In the genomic region with DNA sequence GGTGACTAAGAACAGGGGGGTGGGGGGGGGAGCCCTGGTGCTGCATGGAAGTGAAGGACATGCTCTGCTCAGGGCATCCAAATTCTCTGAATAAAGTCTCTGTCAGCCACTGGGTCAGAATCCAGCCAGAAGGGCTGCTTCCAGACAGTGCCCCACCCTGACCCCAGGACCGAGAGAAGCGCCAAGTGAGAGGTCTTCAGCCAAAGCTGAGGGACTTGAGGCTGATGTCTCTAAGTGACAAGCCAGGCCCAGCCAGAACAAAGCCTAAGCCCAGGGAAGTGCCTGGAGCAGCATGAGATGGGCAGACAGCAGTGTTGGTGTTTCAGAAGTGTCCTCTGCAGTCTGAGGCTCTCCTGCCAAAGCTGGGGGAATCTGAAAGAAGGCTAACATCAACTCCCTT, we compare ENCODE assay signal across 19 mouse cellular contexts.
DNase-seq lines count a peak whose midpoint lies in the region; ATAC-seq and TF ChIP-seq lines count a peak whose summit lies in the region.
"Had no signal": no experiment of that assay in that cellular context is flagged by ENCODE, and none has a peak within 500 bp of the region (broad histone marks: within the 10 kb centered on the region; RNA-seq: fewer than 3 reads in every experiment).

No protein-coding gene starts in this region.

- no peaks in the 10 kb centered on the region for H3K9me3 ChIP-seq in forebrain, embryonic 10.5 days
- H3K9me3 ChIP-seq in forebrain, embryonic 11.5 days (ENCODE audit: control insufficient read depth, low read length) = no peaks in the 10 kb centered on the region
- H3K9me3 ChIP-seq in stomach, postnatal 0 days (ENCODE audit: control insufficient read depth, low read length) = no peaks in the 10 kb centered on the region
- H3K9me3 ChIP-seq: embryonic facial prominence, embryonic 15.5 days; forebrain, embryonic 13.5 days; heart, embryonic 12.5 days; hindbrain, embryonic 12.5 days; intestine, embryonic 15.5 days had no signal

- TF ChIP-seq POLR2A in cerebellum, adult 2 months (IDR thresholded peaks at IDR 0.05; ENCODE audit: borderline replicate concordance, insufficient read depth, low read length) = no peak

- H3K4me2 ChIP-seq in forebrain, embryonic 11.5 days (ENCODE audit: low read depth, low read length, severe bottlenecking) = no peak overlapping the region
- H3K4me2 ChIP-seq in stomach, postnatal 0 days (replicated peaks; ENCODE audit: low read depth) = no peak overlapping the region
- H3K4me2 ChIP-seq: embryonic facial prominence, embryonic 15.5 days; forebrain, embryonic 13.5 days; heart, embryonic 12.5 days; hindbrain, embryonic 12.5 days; intestine, embryonic 15.5 days had no signal

- intact Hi-C loops in left cerebral cortex, postnatal 4 days (cut with DNase I) = no loop called here
- intact Hi-C loops in left cerebral cortex, postnatal 36 days (cut with DNase I) = no loop called here

- H3K27ac ChIP-seq in cerebellum, adult 2 months (ENCODE audit: insufficient read depth, low read length) = no peak overlapping the region
- peak overlapping the region; percentile 63 for H3K27ac ChIP-seq in forebrain, embryonic 10.5 days
- no peak overlapping the region for H3K27ac ChIP-seq in forebrain, embryonic 11.5 days (ENCODE audit: low read depth, low read length)
- no peak overlapping the region for H3K27ac ChIP-seq in stomach, postnatal 0 days (replicated peaks)
- H3K27ac ChIP-seq: embryonic facial prominence, embryonic 15.5 days; forebrain, embryonic 13.5 days; gastrocnemius, adult 2 months; hindbrain, embryonic 12.5 days; intestine, embryonic 15.5 days had no signal

- H3K4me1 ChIP-seq in cerebellum, adult 2 months (ENCODE audit: control insufficient read depth, insufficient read depth, low read length) = peaks cover 37% of the 10 kb centered on the region
- H3K4me1 ChIP-seq in forebrain, embryonic 10.5 days = peaks cover 94% of the 10 kb centered on the region
- peaks cover 36% of the 10 kb centered on the region for H3K4me1 ChIP-seq in forebrain, embryonic 11.5 days (replicated peaks; ENCODE audit: control insufficient read depth, insufficient read depth, low read length)
- no peaks in the 10 kb centered on the region for H3K4me1 ChIP-seq in stomach, postnatal 0 days (replicated peaks; ENCODE audit: control insufficient read depth, insufficient read depth)
- H3K4me1 ChIP-seq: heart, embryonic 12.5 days; intestine, embryonic 15.5 days had no signal

- peak; percentile 26 to 46 for DNase-seq in cerebellum, adult 2 months
- no peak for DNase-seq in cerebellum, adult 8-10 months
- no peak for DNase-seq in forebrain, embryonic 10.5 days (ENCODE audit: extremely low spot score, low spot score)
- DNase-seq in forebrain, embryonic 11.5 days (ENCODE audit: low spot score) = no peak
- peak; percentile 50 for DNase-seq in left cerebral cortex, postnatal 4 days
- DNase-seq in left cerebral cortex, postnatal 36 days (ENCODE audit: low spot score in 2 of 2) = no peak
- peak; percentile 19 to 36 for DNase-seq in cerebellum, postnatal 25 days
- no peak for DNase-seq in stomach, postnatal 0 days (ENCODE audit: low spot score)
- DNase-seq: adrenal gland, postnatal 10 days; embryo, embryonic 11 days; gastrocnemius, adult 2 months; gastrocnemius, postnatal 25 days; kidney, adult 18-20 months had no signal

- H3K27me3 ChIP-seq in cerebellum, adult 2 months (ENCODE audit: control insufficient read depth, insufficient read depth, low read length) = no peaks in the 10 kb centered on the region
- H3K27me3 ChIP-seq in forebrain, embryonic 10.5 days (ENCODE audit: poor library complexity, severe bottlenecking) = peaks cover 56% of the 10 kb centered on the region
- no peaks in the 10 kb centered on the region for H3K27me3 ChIP-seq in forebrain, embryonic 11.5 days (ENCODE audit: control insufficient read depth, insufficient read depth, low read length)
- H3K27me3 ChIP-seq in stomach, postnatal 0 days (ENCODE audit: control insufficient read depth, insufficient read depth, low read length) = no peaks in the 10 kb centered on the region
- H3K27me3 ChIP-seq: forebrain, embryonic 13.5 days; intestine, embryonic 15.5 days had no signal

- no peak overlapping the region for H3K9ac ChIP-seq in forebrain, embryonic 11.5 days (ENCODE audit: low read length)
- no peak overlapping the region for H3K9ac ChIP-seq in stomach, postnatal 0 days (ENCODE audit: low read length)
- H3K9ac ChIP-seq: embryonic facial prominence, embryonic 15.5 days; forebrain, embryonic 13.5 days; heart, embryonic 12.5 days; hindbrain, embryonic 12.5 days; intestine, embryonic 15.5 days had no signal

- no peak for TF ChIP-seq EP300 in stomach, postnatal 0 days (optimal IDR thresholded peaks at IDR 0.05)

- no peak overlapping the region for H3K4me3 ChIP-seq in cerebellum, adult 2 months (replicated peaks; ENCODE audit: insufficient read depth, low read depth, low read length)
- H3K4me3 ChIP-seq in forebrain, embryonic 10.5 days = no peak overlapping the region
- H3K4me3 ChIP-seq in forebrain, embryonic 11.5 days (ENCODE audit: low read depth, low read length) = no peak overlapping the region
- no peak overlapping the region for H3K4me3 ChIP-seq in stomach, postnatal 0 days (ENCODE audit: low read depth, low read length)
- H3K4me3 ChIP-seq: embryonic facial prominence, embryonic 15.5 days; erythroblast, embryonic 14.5 days; forebrain, embryonic 13.5 days; gastrocnemius, adult 2 months; heart, embryonic 12.5 days; hindbrain, embryonic 12.5 days; intestine, embryonic 15.5 days had no signal

- no peak for ATAC-seq in forebrain, embryonic 11.5 days (replicated peaks; ENCODE audit: low FRiP score)
- no peak for ATAC-seq in stomach, postnatal 0 days (ENCODE audit: low FRiP score, low TSS enrichment)
- ATAC-seq: forebrain, embryonic 13.5 days; intestine, embryonic 15.5 days had no signal

- TF ChIP-seq CTCF in cerebellum, adult 2 months (IDR thresholded peaks at IDR 0.05; ENCODE audit: borderline replicate concordance, insufficient read depth, low read depth, low read length) = no peak
- no peak for TF ChIP-seq CTCF in stomach, postnatal 0 days (IDR thresholded peaks at IDR 0.05; ENCODE audit: low read depth)

- no peaks in the 10 kb centered on the region for H3K36me3 ChIP-seq in forebrain, embryonic 10.5 days (replicated peaks)
- H3K36me3 ChIP-seq in forebrain, embryonic 11.5 days (ENCODE audit: control insufficient read depth, insufficient read depth, low read length) = no peaks in the 10 kb centered on the region
- H3K36me3 ChIP-seq in stomach, postnatal 0 days (ENCODE audit: control insufficient read depth, insufficient read depth, low read length) = no peaks in the 10 kb centered on the region
- H3K36me3 ChIP-seq: embryonic facial prominence, embryonic 15.5 days; heart, embryonic 12.5 days; hindbrain, embryonic 12.5 days; intestine, embryonic 15.5 days had no signal

- 93% methylated on average over 2 of the region's 2 CpGs for WGBS in cerebellum, adult 2 months
- 57% methylated on average over 2 of the region's 2 CpGs for WGBS in forebrain, embryonic 10.5 days
- 60% methylated on average over 2 of the region's 2 CpGs for WGBS in forebrain, embryonic 11.5 days
- 74% methylated on average over 2 of the region's 2 CpGs for WGBS in stomach, postnatal 0 days

Comparison
In these comparisons a context has a peak if more than half of its experiments do, and no peak if none do; other contexts are left out.
1. DNase-seq: peak in cerebellum, adult 2 months (2 of 2), left cerebral cortex, postnatal 4 days (single experiment) and cerebellum, postnatal 25 days (2 of 2); none in cerebellum, adult 8-10 months (single experiment), forebrain, embryonic 10.5 days (single experiment), forebrain, embryonic 11.5 days (single experiment), left cerebral cortex, postnatal 36 days (0 of 2) and stomach, postnatal 0 days (single experiment).